Mouse (Mus musculus) gastrocnemius, postnatal 25 days (tissue): ENCODE measurements at regions not wholly inside any gene's neighbourhood (a gene's known extent, or its start where the extent isn't known, plus 50 kb on each side); places are given as distances from the start of the nearest gene placed in this dataset.

Experiments
- DNase-seq: peaks from one replicate; pipeline ENCODE4 v3.0.0; 2022

- DNase-seq, result peak; percentile 8
Measured at GRCm38 (mm10) chr9:50005757-50006576, 207.2 kb upstream of the Ncam1 start.

GRCm38 (mm10) chr9:50002695-50003094 is 204.0 kb upstream of the Ncam1 start:
- no peak for DNase-seq

- DNase-seq, result peak; percentile 24
Measured at GRCm38 (mm10) chr9:50000497-50001404, 202.0 kb upstream of the Ncam1 start.

- DNase-seq, result no peak
Measured at GRCm38 (mm10) chr9:49999970-50000369, 201.2 kb upstream of the Ncam1 start.

GRCm38 (mm10) chr9:49998101-49998500 is 199.4 kb upstream of the Ncam1 start:
- no peak for DNase-seq

- peak; percentile 78 for DNase-seq
Measured at GRCm38 (mm10) chr9:49989464-49990271, 190.9 kb upstream of the Ncam1 start.

- DNase-seq, result no peak
Measured at GRCm38 (mm10) chr9:49988064-49988463, 189.3 kb upstream of the Ncam1 start.

GRCm38 (mm10) chr9:49987481-49987880 is 188.8 kb upstream of the Ncam1 start:
- DNase-seq, result no peak

GRCm38 (mm10) chr9:49980344-49981207 is 181.9 kb upstream of the Ncam1 start:
- DNase-seq, result peak; percentile 25

- DNase-seq, result peak; percentile 49
Measured at GRCm38 (mm10) chr9:49975938-49976671, 177.4 kb upstream of the Ncam1 start.

GRCm38 (mm10) chr9:49973974-49974495 is 175.3 kb upstream of the Ncam1 start:
- DNase-seq, result peak; percentile 15

GRCm38 (mm10) chr9:49969429-49969828 is 170.7 kb upstream of the Ncam1 start:
- no peak for DNase-seq

- no peak for DNase-seq
Measured at GRCm38 (mm10) chr9:49964666-49965065, 165.9 kb upstream of the Ncam1 start.

GRCm38 (mm10) chr9:49962561-49963071 is 163.9 kb upstream of the Ncam1 start:
- no peak for DNase-seq

GRCm38 (mm10) chr9:49961965-49962364 is 163.2 kb upstream of the Ncam1 start:
- no peak for DNase-seq

GRCm38 (mm10) chr9:49961329-49961728 is 162.6 kb upstream of the Ncam1 start:
- no peak for DNase-seq

GRCm38 (mm10) chr9:49959987-49960386 is 161.3 kb upstream of the Ncam1 start:
- DNase-seq, result no peak

- DNase-seq, result no peak
Measured at GRCm38 (mm10) chr9:49958890-49959289, 160.2 kb upstream of the Ncam1 start.

- no peak for DNase-seq
Measured at GRCm38 (mm10) chr9:49954601-49955000, 155.9 kb upstream of the Ncam1 start.

GRCm38 (mm10) chr9:49950321-49950720 is 151.6 kb upstream of the Ncam1 start:
- DNase-seq, result no peak
